Mouse (Mus musculus): ENCODE measurements around the gene Xrra1.

- TF ChIP-seq HCFC1 (IDR thresholded peaks at IDR 0.05; ENCODE audit: low read depth, low read length) = no peak
- no peak for TF ChIP-seq MYB (IDR thresholded peaks at IDR 0.05; ENCODE audit: low read depth, low read length)
- TF ChIP-seq POLR2A (IDR thresholded peaks at IDR 0.05; ENCODE audit: control insufficient read depth in 1 of 2, insufficient read depth in 1 of 2, low read depth in 1 of 2, low read length in 2 of 2, poor library complexity in 1 of 2) = no peak
- no peak for TF ChIP-seq NELFE (IDR thresholded peaks at IDR 0.05; ENCODE audit: low read depth, low read length)
- no peak for TF ChIP-seq POLR2AphosphoS5 (IDR thresholded peaks at IDR 0.05; ENCODE audit: borderline replicate concordance, low read depth, low read length)
- TF ChIP-seq CTCF (IDR thresholded peaks at IDR 0.05 in 2 of 3, conservative IDR thresholded peaks at IDR 0.05 in 1 of 3; ENCODE audit: control insufficient read depth in 1 of 3, insufficient read depth in 1 of 3, low read depth in 2 of 3, low read length in 3 of 3, poor library complexity in 1 of 3, severe bottlenecking in 1 of 3) = no peak
- no peak for TF ChIP-seq ZMIZ1 (IDR thresholded peaks at IDR 0.05; ENCODE audit: low read depth, low read length)
- TF ChIP-seq GATA1 (IDR thresholded peaks at IDR 0.05; ENCODE audit: low read depth, low read length) = no peak
- no peak for TF ChIP-seq MYC (IDR thresholded peaks at IDR 0.05; ENCODE audit: low read depth, low read length)
Measured at GRCm38 (mm10) chr7:99917320-99917844, 58.5 kb downstream of the Xrra1 start.

Measured in MEL (cell line).